Mouse (Mus musculus) spleen, adult 2 months (tissue): Measurements from ENCODE around the gene Gstm2.

Source experiments
- CTCF ChIP-seq: fragments of 200-500 bp; IDR thresholded peaks from 2 replicates; pipeline ENCODE4 v1.5.1; 2011; ENCODE audit warnings: mild to moderate bottlenecking, inconsistent platforms; ENCODE audit not compliant: insufficient read depth, insufficient read length, insufficient replicate concordance; ENCODE audit errors: extremely low read depth
- POLR2A ChIP-seq: fragments of 200-500 bp; IDR thresholded peaks from 2 replicates; pipeline ENCODE4 v1.6.1; 2011; ENCODE audit warnings: low read depth, low read length, inconsistent platforms

- no peak for TF ChIP-seq POLR2A
- TF ChIP-seq CTCF, result no peak
These were observed 1.8 kb downstream of the Gstm2 start for GRCm38 (mm10) chr3:107984471-107984870.
